In the genomic region with DNA sequence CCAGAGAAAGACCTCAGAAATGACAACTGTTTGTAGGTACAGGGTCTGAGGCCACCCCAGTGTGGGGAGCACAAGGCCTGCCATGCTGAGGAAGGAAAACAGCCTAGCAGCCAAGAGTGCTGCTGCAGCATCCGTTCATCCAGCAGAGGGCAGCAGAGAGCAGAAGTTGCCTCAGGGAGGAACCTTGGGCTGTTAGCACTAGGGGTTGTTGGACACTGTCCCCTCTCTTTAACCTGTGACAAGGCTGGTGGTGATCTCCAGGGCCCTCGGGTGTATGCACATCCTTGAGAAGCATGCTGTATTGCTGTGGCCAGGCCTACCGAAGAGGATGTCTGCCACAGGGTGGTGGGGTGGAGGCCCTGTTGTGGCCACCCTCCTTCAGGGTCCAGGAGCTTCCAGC, we compare ENCODE assay signal across 7 mouse cellular contexts.
DNase-seq lines count a peak whose midpoint lies in the region; ATAC-seq and TF ChIP-seq lines count a peak whose summit lies in the region.

No protein-coding gene starts in this region.

- H3K4me3 ChIP-seq in embryonic facial prominence, embryonic 10.5 days: no peak overlapping the region
- H3K4me3 ChIP-seq in intestine, postnatal 0 days (ENCODE audit: low read depth, low read length): no peak overlapping the region
- no peak overlapping the region for H3K4me3 ChIP-seq in midbrain, embryonic 13.5 days (replicated peaks)
- no peak overlapping the region for H3K4me3 ChIP-seq in small intestine, adult 2 months (ENCODE audit: low read depth, low read length)

- TF ChIP-seq POLR2A in small intestine, adult 2 months (IDR thresholded peaks at IDR 0.05; ENCODE audit: low read depth, low read length): no peak

- no peak overlapping the region for H3K9ac ChIP-seq in intestine, postnatal 0 days (ENCODE audit: low read depth, low read length)
- no peak overlapping the region for H3K9ac ChIP-seq in midbrain, embryonic 13.5 days (replicated peaks)

- no peaks in the 10 kb centered on the region for H3K9me3 ChIP-seq in embryonic facial prominence, embryonic 10.5 days
- no peaks in the 10 kb centered on the region for H3K9me3 ChIP-seq in intestine, postnatal 0 days (ENCODE audit: control insufficient read depth)
- no peaks in the 10 kb centered on the region for H3K9me3 ChIP-seq in midbrain, embryonic 13.5 days

- H3K36me3 ChIP-seq in embryonic facial prominence, embryonic 10.5 days (replicated peaks): no peaks in the 10 kb centered on the region
- H3K36me3 ChIP-seq in intestine, postnatal 0 days (ENCODE audit: control insufficient read depth, insufficient read depth): no peaks in the 10 kb centered on the region
- no peaks in the 10 kb centered on the region for H3K36me3 ChIP-seq in midbrain, embryonic 13.5 days
- no peaks in the 10 kb centered on the region for H3K36me3 ChIP-seq in small intestine, adult 2 months (ENCODE audit: control insufficient read depth, insufficient read depth, low read length)

- WGBS in embryonic facial prominence, embryonic 10.5 days: 12% methylated on average over 3 of the region's 3 CpGs
- WGBS in intestine, postnatal 0 days: 12% methylated on average over 3 of the region's 3 CpGs
- WGBS in midbrain, embryonic 13.5 days: 18% methylated on average over 3 of the region's 3 CpGs
- WGBS in small intestine, adult 2 months: 10% methylated on average over 3 of the region's 3 CpGs

- peaks cover 55% of the 10 kb centered on the region for H3K4me1 ChIP-seq in embryonic facial prominence, embryonic 10.5 days
- 0 out of 2 replicates have a peak, but pooled peaks cover 2% of the 10 kb centered on the region for H3K4me1 ChIP-seq in intestine, postnatal 0 days (replicated peaks; ENCODE audit: control insufficient read depth, insufficient read depth, low read length)
- H3K4me1 ChIP-seq in midbrain, embryonic 13.5 days (replicated peaks): no peaks in the 10 kb centered on the region
- no peaks in the 10 kb centered on the region for H3K4me1 ChIP-seq in small intestine, adult 2 months (ENCODE audit: control insufficient read depth, insufficient read depth, insufficient read length, low read length)

- intact Hi-C loops in left cerebral cortex, postnatal 4 days (cut with DNase I): loop anchor here (5.0 kb wide), 1 partner anchor 161 kb away; no protein-coding TSS in a partner anchor

- DNase-seq in adrenal gland, postnatal 10 days: peak; percentile 94
- DNase-seq in embryonic facial prominence, embryonic 10.5 days (ENCODE audit: low spot score): peak; percentile 90
- peak; percentile 93 for DNase-seq in heart, adult 11 months
- peak; percentile 90 for DNase-seq in left cerebral cortex, postnatal 4 days

- no peak overlapping the region for H3K4me2 ChIP-seq in intestine, postnatal 0 days (replicated peaks; ENCODE audit: low read depth)
- H3K4me2 ChIP-seq in midbrain, embryonic 13.5 days (replicated peaks): no peak overlapping the region

- 0 out of 2 replicates have a peak overlapping the region, but pooled peaks have one; percentile 8 for H3K27ac ChIP-seq in embryonic facial prominence, embryonic 10.5 days (replicated peaks)
- no peak overlapping the region for H3K27ac ChIP-seq in intestine, postnatal 0 days (ENCODE audit: low read depth, low read length)
- no peak overlapping the region for H3K27ac ChIP-seq in midbrain, embryonic 13.5 days
- no peak overlapping the region for H3K27ac ChIP-seq in small intestine, adult 2 months (ENCODE audit: insufficient read depth, low read depth, low read length)

- TF ChIP-seq CTCF in intestine, postnatal 0 days (IDR thresholded peaks at IDR 0.05; ENCODE audit: low read depth): peak; percentile 98
- peak; percentile 97 for TF ChIP-seq CTCF in small intestine, adult 2 months (IDR thresholded peaks at IDR 0.05; ENCODE audit: extremely low read depth, insufficient read length, insufficient replicate concordance, low read depth, low read length)

- H3K27me3 ChIP-seq in embryonic facial prominence, embryonic 10.5 days (replicated peaks; ENCODE audit: low read depth, poor library complexity, severe bottlenecking): peaks cover 30% of the 10 kb centered on the region
- no peaks in the 10 kb centered on the region; the same call in 1 of the 2 replicates for H3K27me3 ChIP-seq in intestine, postnatal 0 days (replicated peaks; ENCODE audit: control insufficient read depth, insufficient read depth, low read length)
- H3K27me3 ChIP-seq in midbrain, embryonic 13.5 days: peaks cover 11% of the 10 kb centered on the region
- H3K27me3 ChIP-seq in small intestine, adult 2 months (ENCODE audit: control insufficient read depth, insufficient read depth, low read length): no peaks in the 10 kb centered on the region

- peak; percentile 42; the same call in 1 of the 2 replicates for ATAC-seq in intestine, postnatal 0 days
- peak; percentile 83 for ATAC-seq in midbrain, embryonic 13.5 days
